Mouse (Mus musculus) forelimb bud, embryonic 11.5 days (tissue): ENCODE measurements at regions not wholly inside any gene's neighbourhood (a gene's known extent, or its start where the extent isn't known, plus 50 kb on each side); places are given as distances from the start of the nearest gene placed in this dataset.

ENCODE experiments used
- DNase-seq: peaks from one replicate; pipeline ENCODE4 v3.0.0-alpha.2; 2012; ENCODE audit warnings: low read depth, low spot score

DNA sequence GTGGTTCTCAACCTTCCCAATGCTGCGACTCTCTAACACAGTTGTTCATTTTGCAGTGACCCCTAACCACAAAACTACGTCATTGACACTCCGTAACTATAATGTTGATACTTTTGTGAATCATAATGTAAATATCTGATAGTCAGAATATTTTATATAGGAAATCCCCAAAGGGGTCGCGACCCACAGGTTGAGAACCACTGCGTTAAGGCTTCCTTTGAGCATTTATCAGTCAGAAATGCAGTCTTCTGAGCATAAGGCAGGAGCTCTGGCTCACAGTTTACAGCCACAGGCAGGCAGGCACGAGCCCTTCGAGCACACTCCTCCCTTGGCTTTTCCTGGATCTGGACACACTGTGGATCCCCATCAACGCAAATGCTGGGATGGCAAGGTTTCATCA is 57.0 kb downstream of the Nxnl2 start:
- DNase-seq, result no peak

DNA sequence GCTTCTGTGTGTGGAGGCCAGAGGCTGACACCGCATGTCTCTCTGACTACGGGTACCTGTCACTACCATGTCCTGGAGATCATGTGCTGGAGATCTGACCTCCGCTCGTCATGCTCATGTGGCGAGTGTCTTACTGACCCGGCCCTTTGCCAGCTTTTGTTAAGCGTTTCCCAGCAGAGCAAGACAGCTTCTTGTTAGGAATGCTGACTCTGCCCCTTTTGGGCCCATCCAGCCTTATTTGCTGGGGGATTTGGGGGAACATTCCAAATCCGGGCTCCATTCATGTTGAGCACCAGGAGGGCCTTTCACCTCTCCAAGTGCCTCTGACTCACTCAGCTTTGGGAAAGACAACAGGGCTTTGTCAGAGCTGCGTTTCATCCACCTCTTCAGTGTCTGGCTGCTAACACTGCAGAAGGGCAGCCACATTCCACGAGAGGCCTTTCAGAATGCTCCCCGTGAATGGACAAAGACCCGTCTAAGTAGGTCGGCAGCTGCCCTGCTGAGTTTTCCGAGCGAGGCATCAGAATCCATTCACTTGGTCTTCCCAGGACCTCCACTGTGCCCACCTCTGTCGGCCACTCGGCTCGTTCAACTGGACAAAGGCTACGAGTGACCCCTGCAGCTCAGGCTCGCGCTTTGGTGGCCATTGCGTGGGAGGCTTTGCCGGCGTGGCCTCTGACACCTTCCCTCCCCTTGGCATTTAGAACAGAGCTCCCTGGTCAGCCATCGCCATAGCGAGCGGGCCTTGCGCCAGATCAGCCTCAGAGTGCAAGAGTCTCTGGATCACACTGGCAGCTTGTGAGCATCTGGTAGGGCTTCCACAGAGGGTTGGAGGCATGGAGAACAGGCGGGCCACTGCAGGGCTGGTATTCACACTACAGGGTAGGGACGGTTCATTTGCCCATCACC is 58.3 kb downstream of the Nxnl2 start:
- DNase-seq, result no peak

DNA sequence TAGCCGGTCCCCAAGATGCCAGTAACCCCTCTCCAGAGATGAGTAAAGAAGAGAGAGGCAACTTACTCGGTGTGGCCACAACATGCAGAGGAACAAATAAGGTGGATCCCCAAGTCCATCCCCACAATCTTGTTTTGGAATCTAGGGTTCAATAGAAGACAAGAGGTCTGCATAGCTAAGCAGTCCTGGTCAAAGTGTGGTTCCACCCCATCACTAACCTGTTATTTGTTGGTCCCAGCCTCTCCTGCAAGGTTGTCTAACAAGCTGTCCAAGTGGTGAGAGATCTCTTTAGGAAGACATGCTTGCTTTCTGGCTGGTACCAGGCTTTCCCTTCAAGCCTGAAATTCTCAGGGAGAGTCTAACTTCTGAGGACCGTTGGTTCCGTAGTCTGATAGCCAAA is 59.0 kb downstream of the Nxnl2 start:
- no peak for DNase-seq

- no peak for DNase-seq
Measured at GRCm38 (mm10) chr13:51231586-51231985, 60.8 kb downstream of the Nxnl2 start.

DNA sequence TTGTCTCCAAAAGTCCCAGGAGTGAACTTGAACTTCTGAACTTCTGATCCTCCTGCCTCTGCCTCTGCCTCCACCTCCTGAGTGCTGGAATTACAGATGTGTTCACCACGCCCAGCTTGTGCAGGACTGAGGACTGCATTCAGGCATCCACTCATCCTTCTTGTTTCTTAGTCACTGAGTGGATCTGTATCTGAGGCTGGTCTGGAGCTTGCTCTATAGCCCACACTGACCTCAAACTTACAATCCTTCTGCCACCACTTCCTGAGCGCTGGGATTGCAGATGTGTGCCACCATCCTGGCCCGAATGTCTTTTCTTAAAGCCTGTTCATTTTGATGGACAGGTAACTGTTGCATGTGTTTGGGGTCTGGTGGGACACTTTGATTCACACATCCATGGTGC is 76.6 kb downstream of the Nxnl2 start:
- DNase-seq, result no peak

DNA sequence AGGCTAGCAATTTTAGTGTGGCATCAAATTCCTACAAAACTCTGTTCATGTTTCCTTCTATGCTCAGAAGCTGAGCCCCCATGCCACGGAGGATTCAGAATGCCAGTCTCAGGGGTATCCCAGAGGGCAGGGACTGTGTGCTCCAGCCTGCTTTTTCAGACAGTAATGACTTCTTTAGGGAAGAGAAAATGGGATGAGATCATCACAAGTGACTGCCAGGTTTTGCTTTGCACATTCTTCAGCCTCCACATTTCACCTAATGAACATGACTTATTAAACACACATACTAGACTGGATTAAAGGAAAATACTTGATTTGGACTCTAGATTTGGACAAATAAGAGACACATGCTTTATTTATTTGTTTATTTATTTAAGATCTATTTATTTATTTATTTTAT is 82.5 kb downstream of the Nxnl2 start:
- no peak for DNase-seq

- no peak for DNase-seq
Measured at GRCm38 (mm10) chr13:51255688-51256087, 84.9 kb downstream of the Nxnl2 start.

GRCm38 (mm10) chr13:51258752-51259721 is 88.2 kb downstream of the Nxnl2 start:
- peak; percentile 98 for DNase-seq

DNA sequence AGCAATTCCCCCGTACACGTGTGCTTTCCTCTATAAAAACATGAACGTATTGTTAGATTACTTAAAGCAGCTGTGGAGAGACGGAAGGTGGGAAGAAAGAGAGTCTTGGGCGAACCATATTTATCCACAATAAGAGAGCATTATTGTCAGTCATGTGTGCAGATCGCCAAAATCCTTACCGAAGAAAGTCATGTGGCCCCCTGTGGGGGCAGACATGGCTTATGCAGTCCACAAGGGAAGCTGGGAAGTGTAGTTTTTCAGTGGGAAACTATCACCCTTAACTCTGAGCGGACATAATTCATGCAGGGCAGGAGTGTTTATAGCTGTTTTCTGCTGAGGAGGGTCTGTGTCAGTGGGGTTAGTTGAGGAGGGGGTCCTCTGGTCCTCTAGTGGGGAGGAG is 90.8 kb downstream of the Nxnl2 start:
- peak; percentile 38 for DNase-seq

- no peak for DNase-seq
Measured at GRCm38 (mm10) chr13:51272786-51273185, 102.0 kb downstream of the Nxnl2 start.

GRCm38 (mm10) chr13:51274639-51275038 is 103.8 kb downstream of the Nxnl2 start:
- DNase-seq, result peak; percentile 51

DNA sequence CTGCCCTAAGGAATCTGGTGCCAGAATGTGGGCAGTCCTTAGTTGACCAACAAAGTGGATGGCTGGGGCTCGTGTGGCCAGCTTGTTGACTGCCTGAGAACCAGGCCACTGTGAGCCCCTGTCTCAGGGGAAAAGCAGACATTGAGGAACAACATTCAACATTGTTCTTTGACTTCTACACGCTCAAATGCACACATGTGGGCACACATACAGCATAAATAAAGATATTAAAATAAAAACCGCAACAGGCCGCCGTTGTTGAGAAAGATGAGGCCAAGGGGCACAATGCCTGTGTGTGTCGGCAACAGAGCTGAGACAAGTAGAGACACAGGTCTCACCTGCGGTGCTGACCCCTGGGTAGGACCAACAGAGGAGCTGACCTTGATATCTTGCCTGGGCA is 105.8 kb downstream of the Nxnl2 start:
- DNase-seq, result no peak

- peak; percentile 41 for DNase-seq
Measured at GRCm38 (mm10) chr13:51277515-51277914, 106.7 kb downstream of the Nxnl2 start.

DNA sequence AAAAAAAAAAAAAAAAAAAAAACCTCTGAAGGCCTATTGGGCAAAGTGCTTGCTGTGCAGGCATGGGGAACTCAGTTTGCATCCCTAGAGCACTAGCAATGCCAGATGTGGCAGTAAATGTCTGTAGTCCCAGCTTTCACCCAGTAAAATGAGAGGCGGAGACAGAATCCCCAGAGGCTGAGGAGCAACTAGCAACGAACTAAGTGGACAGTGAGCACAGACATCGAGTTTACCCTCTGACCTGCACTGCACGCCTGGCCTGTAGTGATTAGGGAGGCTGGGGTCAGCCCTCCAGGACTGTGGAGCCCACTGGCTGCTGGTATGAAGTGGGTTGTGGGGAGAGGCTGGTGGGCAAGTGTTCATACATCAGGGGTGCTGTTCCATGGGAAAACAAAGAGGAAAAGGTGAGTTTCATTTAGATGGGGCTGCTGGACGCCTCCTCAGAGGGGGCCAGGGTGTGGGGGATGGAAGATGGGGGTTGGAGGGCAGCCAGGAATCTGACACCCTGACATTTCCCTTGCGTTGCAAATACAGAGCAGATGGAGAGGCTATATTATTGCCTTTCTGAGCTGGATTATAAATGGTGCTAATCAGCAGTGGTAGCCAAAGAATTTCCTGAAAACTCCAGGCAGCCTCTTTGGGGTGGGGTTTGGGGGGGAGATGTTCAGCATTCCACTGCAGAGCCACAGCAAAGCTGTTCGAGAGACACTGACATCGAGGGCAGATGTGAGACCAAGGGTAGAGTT is 109.0 kb downstream of the Nxnl2 start:
- DNase-seq, result peak; percentile 90

DNA sequence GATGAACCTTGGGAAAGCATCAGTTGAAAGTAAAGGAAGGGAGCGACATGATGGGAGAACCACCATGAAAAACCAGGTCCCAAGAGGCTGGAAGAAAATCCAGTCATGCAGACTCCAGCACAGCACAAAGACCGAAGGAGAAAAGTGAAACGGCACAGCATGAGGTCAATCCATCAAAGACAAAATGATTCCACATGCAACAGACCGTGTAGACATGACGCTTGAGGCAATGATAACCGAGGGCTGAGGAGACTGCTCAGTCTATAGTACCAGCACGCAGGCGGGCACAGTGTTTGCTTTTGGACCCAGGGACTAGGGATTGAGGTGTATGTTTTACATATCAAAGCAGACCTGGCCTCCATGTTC is 109.5 kb downstream of the Nxnl2 start:
- no peak for DNase-seq

- DNase-seq, result no peak
Measured at GRCm38 (mm10) chr13:51284679-51285078, 113.9 kb downstream of the Nxnl2 start.

- DNase-seq, result no peak
Measured at GRCm38 (mm10) chr13:51289442-51289841, 118.6 kb downstream of the Nxnl2 start.

GRCm38 (mm10) chr13:51290021-51290424 is 118.4 kb upstream of the S1pr3 start:
- DNase-seq, result no peak

DNA sequence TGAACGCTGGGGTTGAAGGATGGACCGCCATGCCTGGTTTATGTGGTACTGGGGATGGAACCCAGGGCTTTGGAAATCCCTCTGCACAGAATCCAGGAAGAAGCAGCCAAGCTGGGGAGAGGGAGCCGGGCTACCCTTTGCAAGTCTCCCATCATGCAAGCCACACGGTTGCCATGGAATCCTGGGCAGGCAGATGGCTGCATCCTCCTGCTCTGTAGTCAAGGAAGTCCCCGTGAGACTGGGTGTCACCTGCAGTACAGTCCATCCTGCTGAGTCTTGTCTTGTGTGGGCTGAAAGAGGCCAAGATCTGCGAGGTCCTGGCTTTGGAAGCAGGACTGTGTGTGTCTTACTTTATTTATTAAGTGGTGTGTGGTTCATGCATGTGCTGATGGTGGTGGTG is 117.5 kb upstream of the S1pr3 start:
- DNase-seq, result no peak

DNA sequence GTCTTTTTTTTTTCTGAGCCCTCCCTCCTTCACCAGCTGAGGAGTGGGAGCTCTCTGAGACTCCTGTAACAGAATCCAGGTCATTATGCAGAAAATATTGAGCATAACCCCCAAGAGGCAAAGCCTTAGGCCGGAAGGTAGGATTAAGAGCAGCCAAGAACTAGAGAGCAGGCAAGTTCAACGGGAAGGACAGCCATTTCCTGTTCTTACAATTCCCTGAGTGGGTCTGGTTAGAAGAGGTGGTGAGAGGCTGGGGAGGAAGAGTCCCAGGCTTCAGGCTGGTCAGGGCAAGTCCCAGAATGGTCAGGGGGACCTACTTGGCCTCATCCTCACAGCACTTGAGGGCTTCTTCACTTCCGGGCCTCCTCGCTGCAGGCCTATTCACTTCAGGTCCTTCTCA is 115.4 kb upstream of the S1pr3 start:
- no peak for DNase-seq

DNA sequence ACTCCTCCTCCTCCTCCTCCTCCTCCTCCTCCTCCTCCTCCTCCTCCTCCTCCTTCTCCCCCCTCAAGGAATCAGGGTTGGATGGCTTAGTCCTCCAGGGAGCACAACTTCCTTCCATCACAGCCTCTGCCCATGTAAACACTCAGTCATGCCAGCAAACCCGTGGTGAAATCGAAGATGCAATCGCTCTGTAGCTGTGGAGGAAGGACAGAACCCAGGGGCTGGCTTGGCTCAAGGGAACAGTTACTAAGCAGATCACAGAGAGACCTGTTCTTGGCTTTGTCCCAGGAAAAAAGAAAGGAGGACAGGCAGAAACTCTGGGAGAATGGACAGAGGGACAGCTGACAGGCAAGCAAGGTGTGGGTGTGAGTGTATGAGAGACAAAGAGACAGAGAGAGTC is 112.6 kb upstream of the S1pr3 start:
- no peak for DNase-seq
